Mouse (Mus musculus) kidney, adult 2 months (tissue): ENCODE results near the gene Tsc22d3. TPM values are rescaled to one million over a fixed set of nuclear protein-coding genes. Genes with fewer than 3 reads are reported as not detected.

Experiments
- DNase-seq: peaks from one replicate; pipeline ENCODE4 v3.0.0; 2021
- H3K27ac ChIP-seq: fragments of 200-500 bp; 2 replicates; pipeline ENCODE4 v1.5.1; 2012; ENCODE audit warnings: low read depth, low read length, control low read depth, inconsistent platforms; ENCODE audit not compliant: insufficient read depth
- H3K27me3 ChIP-seq: fragments of 200-500 bp; replicated peaks from 2 replicates; pipeline ENCODE4 v1.6.1; 2012; ENCODE audit warnings: mild to moderate bottlenecking, moderate library complexity, low read length, inconsistent platforms; ENCODE audit not compliant: control insufficient read depth, insufficient read depth
- H3K36me3 ChIP-seq: fragments of 200-500 bp; 2 replicates; pipeline ENCODE4 v1.6.1; 2012; ENCODE audit warnings: mild to moderate bottlenecking, moderate library complexity, low read length, inconsistent platforms; ENCODE audit not compliant: control insufficient read depth, insufficient read depth
- H3K4me1 ChIP-seq: fragments of 200-500 bp; 2 replicates; pipeline ENCODE4 v1.6.1; 2011; ENCODE audit warnings: low read length; ENCODE audit not compliant: control insufficient read depth, insufficient read depth
- H3K4me3 ChIP-seq: fragments of 200-500 bp; 2 replicates; pipeline ENCODE4 v1.5.1; 2011; ENCODE audit warnings: mild to moderate bottlenecking, low read depth, low read length, control low read depth; ENCODE audit not compliant: insufficient read depth
- CTCF ChIP-seq: fragments of 200-500 bp; conservative IDR thresholded peaks from 2 replicates; pipeline ENCODE4 v1.5.1; 2011; ENCODE audit warnings: low read depth, mild to moderate bottlenecking, control low read depth, low read length, moderate library complexity, mixed read lengths; ENCODE audit not compliant: insufficient read depth, insufficient read length
- POLR2A ChIP-seq: fragments of 200-500 bp; IDR thresholded peaks from one replicate; pipeline ENCODE4 v1.6.1; 2011; ENCODE audit warnings: low read depth, low read length, control low read depth
- WGBS: fragments of 180-500 bp; shearing (Covaris S2); methylation state at CpG from one replicate; pipeline ENCODE4 v1.1.7; 2018; 5-methylcytosine and 5-hydroxymethylcytosine counted together
- polyA plus RNA-seq: library from polyadenylated mRNA; depleted of rRNA; stranded (reverse); fragments of >200 nt; gene quantifications from 2 replicates; pipeline ENCODE4 v1.2.3, GENCODE M21; 2012

Tsc22d3 gene
- polyA plus RNA-seq, 1 experiment, result 51.6 TPM

GRCm38 (mm10) chrX:140599561-140600409 lies 674 bp downstream of the Tsc22d3 start:
- Histone ChIP-seq H3K4me1 (0 out of 2 replicates have a peak, but pooled peaks cover 4% of the 10 kb centered on the region), H3K4me3 (peak overlapping the region; percentile 59), H3K27me3 (no peaks in the 10 kb centered on the region), H3K36me3 (no peaks in the 10 kb centered on the region), H3K27ac (no peak overlapping the region)
- DNase-seq, result peak; percentile 23
- WGBS, result under 1% methylated on average over 50 of the region's 78 CpGs
- TF ChIP-seq CTCF, result no peak
- TF ChIP-seq POLR2A, result no peak

GRCm38 (mm10) chrX:140598850-140599560 lies 1.5 kb downstream of the Tsc22d3 start:
- peak overlapping the region; percentile 90 for H3K27ac ChIP-seq
- 2% methylated on average over 39 of the region's 109 CpGs for WGBS

GRCm38 (mm10) chrX:140598194-140598849 lies 2.1 kb downstream of the Tsc22d3 start:
- no peaks in the 10 kb centered on the region for H3K36me3 ChIP-seq
- no peaks in the 10 kb centered on the region for H3K27me3 ChIP-seq

More at GRCm38 (mm10) chrX:140598850-140599560, 1.5 kb downstream of the Tsc22d3 start:
- Histone ChIP-seq H3K4me1 (0 out of 2 replicates have a peak, but pooled peaks cover 4% of the 10 kb centered on the region), H3K36me3 (no peaks in the 10 kb centered on the region), H3K4me3 (peak overlapping the region; percentile 59), H3K27me3 (no peaks in the 10 kb centered on the region)
- DNase-seq, result peak; percentile 74
- TF ChIP-seq CTCF (no peak), POLR2A (no peak)

GRCm38 (mm10) chrX:140591176-140591575 lies 9.3 kb downstream of the Tsc22d3 start:
- peaks cover 3% of the 10 kb centered on the region; the same call in 1 of the 2 replicates for H3K4me1 ChIP-seq
- TF ChIP-seq POLR2A (no peak), CTCF (no peak)
- peak; percentile 58 for DNase-seq
- no peak overlapping the region for H3K4me3 ChIP-seq
- H3K27me3 ChIP-seq, result no peaks in the 10 kb centered on the region
- no peaks in the 10 kb centered on the region for H3K36me3 ChIP-seq
- H3K27ac ChIP-seq, result no peak overlapping the region
- 56% methylated on average over 3 of the region's 3 CpGs for WGBS

More at GRCm38 (mm10) chrX:140598194-140598849, 2.1 kb downstream of the Tsc22d3 start:
- Histone ChIP-seq H3K27ac (no peak overlapping the region), H3K4me1 (0 out of 2 replicates have a peak, but pooled peaks cover 4% of the 10 kb centered on the region), H3K4me3 (peak overlapping the region; percentile 70)
- DNase-seq, result peak; percentile 25
- 4% methylated on average over 38 of the region's 48 CpGs for WGBS
- no peak for TF ChIP-seq POLR2A
- no peak for TF ChIP-seq CTCF

- WGBS, result 72% methylated on average over 2 of the region's 2 CpGs
- no peak for DNase-seq
These were observed 10.3 kb downstream of the Tsc22d3 start for GRCm38 (mm10) chrX:140590142-140590541.

GRCm38 (mm10) chrX:140589194-140589751 lies 11.2 kb downstream of the Tsc22d3 start:
- WGBS, result 75% methylated on average over 4 of the region's 4 CpGs
- Histone ChIP-seq H3K27ac (no peak overlapping the region), H3K4me3 (no peak overlapping the region), H3K36me3 (no peaks in the 10 kb centered on the region), H3K4me1 (peaks cover 3% of the 10 kb centered on the region; the same call in 1 of the 2 replicates), H3K27me3 (no peaks in the 10 kb centered on the region)
- no peak for DNase-seq
- TF ChIP-seq CTCF (no peak), POLR2A (no peak)

More at GRCm38 (mm10) chrX:140590142-140590541, 10.3 kb downstream of the Tsc22d3 start:
- Histone ChIP-seq H3K27ac (no peak overlapping the region), H3K36me3 (no peaks in the 10 kb centered on the region), H3K27me3 (no peaks in the 10 kb centered on the region), H3K4me1 (peaks cover 3% of the 10 kb centered on the region; the same call in 1 of the 2 replicates), H3K4me3 (no peak overlapping the region)
- TF ChIP-seq POLR2A (no peak), CTCF (no peak)
